Mouse (Mus musculus) large intestine, adult 2 months (tissue): Measurements from ENCODE around the gene Olfr583. TPM values are rescaled to one million over a fixed set of nuclear protein-coding genes. Genes with fewer than 3 reads are reported as not detected.

ENCODE experiments used
- DNase-seq: peaks from one replicate; pipeline ENCODE4 v3.0.0-alpha.2; 2012; ENCODE audit warnings: low read depth, low spot score
- WGBS: fragments of 180-500 bp; shearing (Covaris S2); methylation state at CpG from one replicate; pipeline ENCODE4 v1.1.7; 2018; 5-methylcytosine and 5-hydroxymethylcytosine counted together
- polyA plus RNA-seq: library from polyadenylated mRNA; depleted of rRNA; stranded (reverse); fragments of >200 nt; gene quantifications from 2 replicates; pipeline ENCODE4 v1.2.3, GENCODE M21; 2012; rRNA removed

Olfr583 gene
- polyA plus RNA-seq = not detected in 2 replicates

- DNase-seq = no peak
- WGBS = 81% methylated on average over 1 of the region's 1 CpGs
Measured at GRCm38 (mm10) chr7:103051000-103051399, at the start of gene Olfr583. Gene Olfr583 (plus strand): TSS chr7:103051300.

GRCm38 (mm10) chr7:103037724-103038123, 13.4 kb upstream of the Olfr583 start, which contains the start of gene Olfr582:
Gene Olfr582 (plus strand): TSS chr7:103038024.
- no peak for DNase-seq

- no peak for DNase-seq
- WGBS = 80% methylated on average over 1 of the region's 1 CpGs
Measured at GRCm38 (mm10) chr7:103081585-103081984, 30.5 kb downstream of the Olfr583 start, which contains the start of gene Olfr584. Gene Olfr584 (plus strand): TSS chr7:103081885.

- DNase-seq = no peak
- 80% methylated on average over 1 of the region's 1 CpGs for WGBS
Measured at GRCm38 (mm10) chr7:103097420-103097819, 46.3 kb downstream of the Olfr583 start, which contains the start of gene Olfr585. Gene Olfr585 (plus strand): TSS chr7:103097720.

Other genes with a start within 250 kb of the Olfr583 start
- gene Olfr564, start 247.8 kb upstream of the Olfr583 start, polyA plus RNA-seq = not detected in 2 replicates
- gene Olfr566, start 192.5 kb upstream of the Olfr583 start, polyA plus RNA-seq = not detected in 2 replicates
- gene Olfr568, start 174.2 kb upstream of the Olfr583 start, polyA plus RNA-seq = not detected in 2 replicates
- gene Olfr569, start 160.4 kb upstream of the Olfr583 start, polyA plus RNA-seq = not detected in 2 replicates
- not detected in 2 replicates for gene Olfr570, start 156.7 kb upstream of the Olfr583 start, polyA plus RNA-seq
- not detected in 2 replicates for gene Olfr571, start 133.8 kb upstream of the Olfr583 start, polyA plus RNA-seq
- not detected in 2 replicates for gene Olfr572, start 126.9 kb upstream of the Olfr583 start, polyA plus RNA-seq
- gene Olfr573-ps1, start 108.7 kb upstream of the Olfr583 start, polyA plus RNA-seq = not detected in 2 replicates
- gene Olfr574, start 102.8 kb upstream of the Olfr583 start, polyA plus RNA-seq = not detected in 2 replicates
- not detected in 2 replicates for gene Olfr575, start 92.5 kb upstream of the Olfr583 start, polyA plus RNA-seq
- gene Olfr576, start 88.6 kb upstream of the Olfr583 start, polyA plus RNA-seq = not detected in 2 replicates
- not detected in 2 replicates for gene Olfr577, start 75.4 kb upstream of the Olfr583 start, polyA plus RNA-seq
- gene Olfr578, start 62.0 kb upstream of the Olfr583 start, polyA plus RNA-seq = not detected in 2 replicates
- gene Olfr582, start 13.3 kb upstream of the Olfr583 start, polyA plus RNA-seq = not detected in 2 replicates
- not detected in 2 replicates for gene Olfr584, start 30.6 kb downstream of the Olfr583 start, polyA plus RNA-seq
- not detected in 2 replicates for gene Olfr585, start 46.4 kb downstream of the Olfr583 start, polyA plus RNA-seq
- gene Olfr586, start 74.3 kb downstream of the Olfr583 start, polyA plus RNA-seq = not detected in 2 replicates
- not detected in 2 replicates for gene Olfr588-ps1, start 89.6 kb downstream of the Olfr583 start, polyA plus RNA-seq
- not detected in 2 replicates for gene Olfr589, start 105.1 kb downstream of the Olfr583 start, polyA plus RNA-seq
- gene Olfr591, start 127.0 kb downstream of the Olfr583 start, polyA plus RNA-seq = not detected in 2 replicates
- gene Olfr592, start 133.5 kb downstream of the Olfr583 start, polyA plus RNA-seq = not detected in 2 replicates
- not detected in 2 replicates for gene Olfr593, start 160.6 kb downstream of the Olfr583 start, polyA plus RNA-seq
- not detected in 2 replicates for gene Olfr594, start 165.7 kb downstream of the Olfr583 start, polyA plus RNA-seq
- not detected in 2 replicates for gene Usp17ld, start 201.2 kb downstream of the Olfr583 start, polyA plus RNA-seq